Mouse (Mus musculus) common myeloid progenitor, adult 5-6 weeks (primary cell): ENCODE results near the gene Zwilch. TPM values are rescaled to one million over a fixed set of nuclear protein-coding genes. Genes with fewer than 3 reads are reported as not detected.
"Not testable (repeated sequence)": the region's sequence is repeated elsewhere in the genome, so short reads cannot be mapped to it uniquely, and the experiment has no call there.

Source experiments
- ATAC-seq: replicated peaks from 2 replicates; pipeline ENCODE4 v1.8.0; 2016; ENCODE audit warnings: low read depth, mild to moderate bottlenecking, moderate TSS enrichment, inconsistent platforms; ENCODE audit not compliant: poor library complexity, severe bottlenecking
- total RNA-seq: library from RNA; stranded (forward); fragments of 200-1000, 187-1606 nt; gene quantifications from 2 replicates; pipeline ENCODE4 v1.2.3, GENCODE M21; 2017

The Zwilch gene
- 136 and 138 TPM in 2 replicates for total RNA-seq

DNA sequence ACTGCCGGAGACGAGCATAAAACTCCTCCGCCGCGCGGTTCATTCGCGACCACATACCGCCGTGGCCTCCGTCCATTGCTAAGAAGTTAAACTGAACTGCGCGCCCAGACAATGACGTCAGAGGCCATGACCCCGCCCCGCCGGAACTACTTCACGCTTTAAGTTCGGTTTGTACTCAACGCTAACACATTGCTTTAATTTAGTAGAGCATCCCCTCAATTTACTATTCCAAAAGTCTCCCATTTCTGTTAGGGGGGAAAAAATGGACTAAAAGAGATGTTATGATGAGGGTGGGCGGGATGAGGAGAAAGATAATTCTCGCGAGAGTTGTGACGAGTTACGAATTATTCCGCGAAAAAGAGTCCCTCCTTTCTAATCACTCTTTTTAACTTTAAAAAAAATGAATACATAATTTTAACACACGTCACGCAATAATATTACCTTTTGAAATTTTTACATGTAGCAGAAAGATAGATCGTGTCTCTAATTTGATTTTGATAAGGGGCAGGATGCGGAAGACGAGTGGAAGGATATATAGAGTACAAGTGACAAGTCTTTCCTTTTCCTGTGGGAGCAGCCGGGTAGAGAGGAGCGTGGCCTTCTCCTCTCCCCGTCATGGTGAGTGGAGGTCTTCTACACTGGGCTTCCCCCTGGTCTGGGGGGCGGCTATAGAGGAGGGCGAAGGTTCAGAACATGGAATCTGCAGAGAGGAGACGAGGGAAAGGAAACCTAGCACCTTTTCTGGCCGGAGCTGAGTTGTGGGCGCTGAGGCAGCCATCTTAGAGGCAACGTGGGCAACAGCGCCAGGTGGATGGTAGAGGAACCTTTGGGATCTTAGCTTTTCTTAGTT lies at the start of gene Zwilch, which contains the start of gene Rpl4:
Gene Zwilch (minus strand): TSS at position 289 of the 850 bp plus-strand sequence.
Gene Rpl4 (plus strand): TSS at position 560 of the 850 bp plus-strand sequence.
- peak; percentile 80 for ATAC-seq

DNA sequence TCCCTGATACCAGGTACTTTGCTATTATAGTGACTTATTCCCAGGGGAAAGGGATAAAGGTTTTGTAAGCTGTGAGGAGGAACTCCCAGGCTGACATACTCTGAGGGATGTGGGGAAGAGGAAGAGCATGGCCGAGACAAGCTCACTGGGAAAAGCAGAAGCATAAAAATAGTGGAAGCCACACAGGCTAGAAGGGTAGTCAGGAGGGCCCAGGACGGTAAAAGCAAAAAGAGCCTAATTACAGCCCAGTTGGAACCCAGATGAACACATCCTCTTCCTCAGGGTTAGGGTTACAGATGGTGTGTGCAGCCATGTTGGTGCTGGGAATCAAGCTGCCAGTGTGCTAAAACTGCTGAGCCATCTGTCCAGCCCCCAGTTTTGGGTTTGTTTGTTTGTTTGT lies 49.2 kb upstream of the Zwilch start:
- peak; percentile 71 for ATAC-seq

DNA sequence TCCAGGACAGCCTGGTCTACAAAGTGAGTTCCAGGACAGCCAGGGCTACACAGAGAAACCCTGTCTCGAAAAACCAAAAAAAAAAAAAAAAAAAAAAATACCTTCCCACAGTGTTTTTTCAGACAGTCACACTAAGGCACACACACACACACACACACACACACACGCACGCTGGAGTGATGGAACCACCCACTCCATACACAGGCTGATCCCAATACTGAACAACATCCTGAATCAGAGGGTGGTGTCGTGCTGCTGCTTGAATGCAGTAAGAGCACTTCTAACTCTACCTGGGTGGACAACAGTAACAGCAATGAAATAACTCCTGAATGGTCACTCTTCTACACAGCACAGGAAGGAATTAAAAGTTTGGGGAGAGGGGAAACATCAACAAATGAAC lies 48.6 kb upstream of the Zwilch start:
- no peak for ATAC-seq

DNA sequence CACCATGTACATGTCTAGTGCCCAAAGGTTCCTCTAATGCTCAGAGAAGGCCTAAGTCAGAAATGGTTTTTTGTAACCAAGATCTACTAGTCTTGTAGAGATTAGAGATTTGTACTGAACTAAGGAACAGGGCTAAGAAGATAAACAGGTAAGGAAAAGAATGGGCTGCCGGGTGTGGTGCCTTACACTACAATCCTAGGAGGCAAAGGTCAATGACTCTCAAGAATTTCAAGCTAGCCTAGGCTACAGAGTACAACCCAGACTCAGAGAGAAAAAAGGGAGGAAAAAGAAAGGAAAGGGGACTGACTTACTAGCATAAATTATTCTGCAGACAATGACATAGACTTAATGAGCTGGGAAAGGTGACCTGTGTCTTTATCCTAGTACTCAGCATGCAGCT lies 47.7 kb upstream of the Zwilch start:
- ATAC-seq = no peak

DNA sequence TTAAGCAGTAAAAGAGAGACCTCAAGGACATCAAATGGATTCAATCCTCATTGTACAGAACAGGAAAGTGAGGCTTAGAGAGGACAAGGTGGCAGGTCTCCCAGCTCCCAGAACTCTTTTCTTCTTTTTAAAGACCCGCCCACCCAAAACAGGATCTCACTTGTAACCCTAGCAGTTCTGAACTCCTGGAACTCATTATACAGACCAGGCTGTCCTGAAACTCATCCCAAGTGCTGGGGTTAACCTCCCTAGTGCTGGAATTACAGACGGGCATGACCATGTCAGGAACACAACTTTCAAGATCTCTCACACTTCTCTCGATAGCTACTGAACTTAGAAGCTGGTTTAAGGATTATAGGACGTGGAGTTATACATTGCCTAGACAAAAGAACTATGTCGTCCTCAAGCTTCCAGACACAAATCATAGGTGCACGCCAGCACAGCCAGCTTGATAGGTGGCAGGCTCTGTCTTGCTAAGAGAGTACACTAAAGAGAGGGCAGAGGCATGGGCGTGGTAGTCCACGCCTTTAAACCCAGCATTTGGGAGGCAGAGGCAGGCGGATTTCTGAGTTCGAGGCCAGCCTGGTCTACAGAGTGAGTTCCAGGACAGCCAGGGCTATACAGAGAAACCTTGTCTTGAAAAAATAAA lies 47.0 kb upstream of the Zwilch start:
- no peak for ATAC-seq

DNA sequence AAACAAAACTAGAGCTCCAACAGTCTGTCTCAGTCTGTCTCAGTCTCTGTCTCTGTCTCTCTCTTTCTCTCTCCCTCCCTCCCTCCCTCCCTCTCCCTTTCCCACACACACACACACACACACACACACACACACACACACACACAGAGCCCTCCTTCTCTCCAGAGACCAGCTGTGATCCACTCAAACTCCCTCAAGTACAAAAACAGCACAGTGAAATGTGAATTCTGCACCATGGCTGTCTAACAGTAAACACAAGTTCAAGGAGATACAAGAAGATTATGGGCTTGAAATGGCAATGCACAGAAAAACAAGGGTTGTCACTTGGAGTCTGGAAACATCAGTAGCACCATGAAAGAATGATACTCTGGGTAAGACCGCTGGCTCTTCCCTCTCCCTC lies 46.4 kb upstream of the Zwilch start:
- ATAC-seq = no peak

DNA sequence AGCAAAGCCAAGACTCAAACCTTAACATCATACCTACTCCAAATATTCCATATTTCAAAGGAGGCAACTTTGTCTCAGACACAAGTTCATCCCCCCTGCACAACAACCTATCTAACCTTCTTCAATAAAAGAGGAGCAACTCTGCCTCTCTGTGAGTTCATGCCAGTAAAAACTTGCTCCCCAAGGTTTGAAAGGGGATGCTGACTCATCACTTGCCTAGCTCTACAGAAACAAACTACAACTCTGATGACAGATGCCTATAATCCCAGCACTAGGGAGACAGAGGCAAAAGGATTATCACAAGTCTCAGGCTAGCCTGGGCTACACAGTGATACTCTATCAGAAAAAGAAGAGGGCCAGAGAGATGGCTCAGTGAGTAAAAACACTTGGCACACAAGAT lies 45.0 kb upstream of the Zwilch start:
- no peak for ATAC-seq

DNA sequence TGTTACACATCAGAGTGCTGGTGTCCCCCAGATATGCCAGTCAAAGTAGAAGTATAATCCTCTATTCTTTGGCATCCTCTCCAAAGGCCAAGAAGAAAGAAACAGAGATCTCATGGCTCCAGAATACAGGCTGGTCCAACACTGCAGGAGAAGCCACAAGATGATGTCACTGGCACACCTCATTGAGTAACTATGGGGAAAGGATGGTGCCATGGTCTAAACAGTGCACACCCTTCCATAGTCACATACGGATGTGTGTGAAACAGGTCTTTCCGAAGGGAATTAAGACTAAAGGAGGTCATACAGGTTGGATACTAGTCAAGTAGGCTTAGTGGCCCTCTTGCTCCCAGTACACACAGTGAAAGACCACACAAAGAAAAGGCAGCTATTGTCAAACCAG lies 43.7 kb upstream of the Zwilch start:
- no peak for ATAC-seq

DNA sequence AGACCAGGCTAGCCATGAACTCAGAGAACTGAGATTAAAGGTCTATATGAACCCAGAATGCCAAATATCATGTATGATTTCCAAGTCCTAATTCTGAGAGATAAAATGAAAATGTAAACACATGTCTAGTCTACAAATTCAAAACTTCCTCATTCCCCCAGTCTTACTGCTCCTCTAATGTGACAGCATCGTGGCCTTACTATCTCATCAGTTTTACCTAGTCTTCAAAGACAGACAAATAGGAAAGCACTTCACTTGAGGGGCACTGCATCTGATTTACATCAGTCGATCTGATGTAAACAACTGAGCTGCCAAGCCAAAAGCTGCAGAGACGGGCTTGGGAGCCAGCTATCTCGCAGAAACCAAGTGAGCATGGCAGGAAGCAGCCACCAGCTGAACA lies 43.2 kb upstream of the Zwilch start:
- ATAC-seq = no peak

DNA sequence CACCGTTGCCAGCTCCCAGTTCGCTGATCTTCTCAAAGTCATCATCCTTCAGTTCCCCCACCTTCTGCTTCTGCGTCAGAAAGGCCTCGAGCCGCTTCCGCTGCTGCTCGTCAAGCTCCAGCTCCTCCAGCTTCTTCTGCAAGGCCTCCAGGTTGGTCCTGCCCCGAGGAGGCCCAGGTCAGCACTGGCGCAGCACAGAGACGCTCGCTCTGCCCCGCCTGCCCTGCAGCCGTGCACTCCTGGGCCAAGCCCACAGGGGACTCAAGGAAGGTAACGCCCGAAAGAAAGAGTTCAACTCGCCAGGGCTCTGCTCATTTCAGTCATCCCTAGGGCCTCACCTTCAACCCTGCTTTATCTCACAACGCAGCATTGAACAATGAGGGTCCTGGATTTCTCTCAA lies 41.5 kb upstream of the Zwilch start:
- ATAC-seq = no peak

DNA sequence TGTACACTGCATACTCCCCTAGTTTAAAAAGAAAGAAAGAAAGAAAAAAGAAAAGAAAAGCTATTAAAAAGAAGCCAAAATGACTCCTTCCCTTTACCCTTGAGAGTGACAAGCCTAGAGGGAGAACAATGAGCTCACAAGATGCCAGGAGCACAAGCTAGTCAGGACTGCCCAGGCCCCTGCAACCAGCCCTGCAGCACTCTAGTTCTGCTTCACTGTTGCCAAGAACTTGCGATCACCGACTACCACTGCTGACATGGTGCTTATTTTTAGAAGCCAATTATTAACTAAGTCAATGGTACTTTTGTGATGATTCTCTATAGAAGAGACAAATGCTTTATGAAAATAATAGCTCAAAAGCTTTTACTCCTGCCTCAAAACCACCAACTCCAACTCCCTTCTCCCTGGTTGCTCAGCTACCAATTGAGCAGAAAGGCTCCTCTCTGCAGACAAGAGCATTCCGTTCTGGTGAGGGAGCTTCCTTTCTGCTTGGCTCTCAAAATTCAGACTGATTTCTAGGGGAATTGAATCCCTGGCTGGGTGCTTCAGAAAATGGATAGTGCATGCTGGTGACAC lies 34.7 kb upstream of the Zwilch start:
- no peak for ATAC-seq

DNA sequence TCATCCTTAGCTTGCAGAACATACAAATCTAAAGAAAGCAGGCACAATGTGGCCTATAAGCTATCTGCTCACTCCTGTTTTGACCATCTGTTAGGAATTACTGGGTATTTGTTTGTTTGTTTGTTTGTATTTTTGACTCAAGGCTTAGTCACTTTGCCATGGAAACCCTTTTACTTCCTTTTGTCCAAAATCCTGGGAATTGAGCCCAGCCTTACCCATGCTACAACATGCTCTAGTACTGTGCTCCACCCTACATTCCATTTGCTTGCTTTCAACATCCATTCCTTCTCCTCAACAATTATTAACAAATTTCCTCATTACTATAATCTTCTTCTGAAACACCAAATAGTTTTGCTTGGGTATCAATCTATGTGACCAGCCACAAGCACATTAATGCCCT lies 30.0 kb upstream of the Zwilch start:
- ATAC-seq = no peak

DNA sequence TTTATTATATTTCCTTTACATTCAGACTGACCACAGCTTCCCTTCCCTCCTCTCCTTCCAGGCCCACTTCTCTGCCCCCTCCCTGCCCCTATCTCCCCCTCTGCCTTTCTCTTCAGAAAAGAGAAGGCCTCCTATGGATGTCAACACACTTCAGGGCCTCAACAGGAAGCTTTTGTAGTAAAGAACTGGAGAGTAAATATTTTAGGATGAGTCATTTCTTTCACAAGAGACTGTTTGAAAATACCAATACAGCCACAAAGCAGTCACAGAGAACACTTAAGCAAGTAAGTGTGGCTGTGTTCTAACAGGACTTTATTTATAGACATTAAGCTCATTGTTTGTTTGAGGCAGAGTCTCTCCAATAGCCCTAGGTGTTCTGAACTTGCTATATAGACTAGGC lies 29.4 kb upstream of the Zwilch start:
- ATAC-seq = peak; percentile 32; the same call in 1 of the 2 replicates

DNA sequence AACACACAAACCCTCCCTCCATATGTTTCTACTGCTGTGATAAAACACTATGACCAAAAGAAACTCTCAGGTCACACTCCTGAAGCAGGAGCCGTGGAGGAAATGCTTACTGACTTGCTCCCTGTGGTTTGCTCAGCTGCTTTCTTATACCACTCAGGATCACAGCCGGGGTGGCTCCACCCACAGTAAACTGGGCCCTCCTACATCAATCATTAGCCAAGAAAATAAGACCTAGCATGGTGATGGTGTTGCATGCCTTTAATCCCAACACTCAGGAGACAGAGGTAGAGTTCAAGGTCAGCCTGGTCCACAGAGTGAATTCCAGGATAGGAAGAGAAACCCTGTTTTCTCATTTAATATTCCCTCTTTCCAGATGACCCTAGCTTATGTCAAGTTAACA lies 27.0 kb upstream of the Zwilch start:
- no peak for ATAC-seq

DNA sequence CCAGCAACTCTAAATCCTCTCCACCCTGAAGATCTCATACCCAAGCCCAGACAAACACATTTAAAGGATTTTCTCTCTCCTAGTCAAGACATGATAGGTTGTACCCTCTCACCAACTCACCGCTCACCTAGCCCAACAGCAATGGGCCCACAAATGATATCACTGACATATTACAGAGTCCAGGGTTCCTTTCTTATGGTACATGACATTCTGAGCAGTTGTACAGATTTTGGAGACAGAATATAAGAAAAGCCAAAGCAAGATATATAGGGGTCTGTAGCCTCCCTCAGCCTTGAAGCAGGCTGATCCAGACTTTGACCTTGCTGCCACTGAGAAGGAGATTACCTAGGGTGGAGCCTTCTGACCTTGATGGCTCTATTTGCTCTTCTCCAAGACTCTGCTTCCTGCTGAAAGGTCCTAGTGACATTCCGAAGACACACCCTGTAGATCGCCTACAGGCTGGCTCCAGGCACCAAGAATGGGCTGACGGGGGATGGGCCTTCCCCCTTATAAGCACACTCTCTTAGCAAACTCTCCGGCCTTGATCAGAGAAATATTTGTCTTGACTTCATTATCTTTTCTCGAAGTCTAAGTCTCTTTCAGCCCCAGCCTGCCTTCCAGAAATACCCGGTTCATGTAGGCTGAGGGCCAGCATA lies 26.0 kb upstream of the Zwilch start:
- not testable (repeated sequence) for ATAC-seq

DNA sequence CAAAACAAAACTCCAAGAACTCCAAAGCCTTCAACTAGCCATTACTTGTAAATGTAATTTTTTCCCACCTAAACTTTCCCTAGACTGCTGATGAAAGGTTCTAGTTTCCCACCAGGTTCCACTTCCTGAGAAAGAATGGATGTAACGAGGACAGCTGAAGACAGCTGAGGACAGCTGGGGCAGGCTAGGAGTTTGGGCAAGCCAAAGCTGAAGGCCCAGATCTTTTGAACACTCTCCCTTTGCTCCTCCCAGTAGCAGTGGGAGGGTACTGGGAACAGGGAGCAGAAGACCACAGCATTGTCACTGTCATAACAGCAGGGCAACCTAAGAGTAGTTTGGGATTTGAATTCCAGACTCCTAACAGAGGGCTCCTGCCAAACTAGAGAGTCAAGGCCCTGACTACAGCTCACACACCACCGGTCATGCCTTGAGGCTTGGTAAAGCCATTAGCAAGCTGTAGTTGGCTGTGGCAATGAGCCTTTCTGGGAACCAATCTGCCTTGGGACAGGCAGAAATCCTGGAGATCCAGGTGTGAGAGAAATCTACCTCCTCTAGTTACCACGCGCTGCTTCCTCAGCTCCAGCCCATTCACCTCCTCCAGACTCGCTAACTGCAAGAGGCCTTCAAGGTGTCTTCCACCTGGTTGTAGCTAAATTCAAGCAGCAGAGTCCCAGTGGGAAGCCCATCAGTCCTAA lies 25.3 kb upstream of the Zwilch start:
- ATAC-seq = no peak

DNA sequence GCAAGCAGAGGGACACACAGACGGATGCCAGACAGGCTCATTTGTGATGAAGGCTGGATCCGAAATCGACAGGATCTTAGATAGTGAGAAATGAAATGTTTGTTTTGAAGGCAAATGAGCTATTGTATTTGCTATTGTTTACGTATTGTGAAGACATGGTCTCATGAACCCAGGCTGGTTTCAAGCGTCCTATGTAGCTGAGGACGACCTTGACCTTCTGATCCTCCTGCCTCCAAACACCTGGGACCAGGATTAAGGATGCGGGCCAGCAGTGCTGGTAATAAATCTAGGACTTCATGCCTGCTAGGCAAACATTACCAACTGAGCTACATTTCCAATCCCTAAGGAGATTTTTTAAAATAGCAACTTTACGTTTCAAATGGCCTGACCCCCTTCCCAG lies 24.6 kb upstream of the Zwilch start:
- no peak for ATAC-seq

DNA sequence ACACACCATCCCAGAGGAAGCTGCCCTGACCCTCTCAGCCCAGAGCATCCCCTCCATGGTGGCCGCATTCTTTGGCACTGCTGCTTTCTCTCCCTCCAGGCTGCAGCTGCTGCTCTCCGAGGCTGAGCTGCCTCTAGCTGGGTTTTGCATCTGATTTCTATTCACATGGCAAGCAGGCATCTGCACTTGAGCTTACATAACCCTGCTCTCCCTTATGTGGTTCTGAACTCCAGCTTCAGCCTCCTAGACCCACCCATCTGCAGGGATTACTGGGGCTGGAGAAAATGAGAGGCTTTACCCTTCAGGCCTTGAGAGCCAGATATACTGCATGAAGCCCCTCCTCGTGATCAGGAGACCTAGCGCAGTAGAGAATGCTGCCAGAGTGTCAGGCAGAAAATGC lies 22.6 kb upstream of the Zwilch start:
- no peak for ATAC-seq

DNA sequence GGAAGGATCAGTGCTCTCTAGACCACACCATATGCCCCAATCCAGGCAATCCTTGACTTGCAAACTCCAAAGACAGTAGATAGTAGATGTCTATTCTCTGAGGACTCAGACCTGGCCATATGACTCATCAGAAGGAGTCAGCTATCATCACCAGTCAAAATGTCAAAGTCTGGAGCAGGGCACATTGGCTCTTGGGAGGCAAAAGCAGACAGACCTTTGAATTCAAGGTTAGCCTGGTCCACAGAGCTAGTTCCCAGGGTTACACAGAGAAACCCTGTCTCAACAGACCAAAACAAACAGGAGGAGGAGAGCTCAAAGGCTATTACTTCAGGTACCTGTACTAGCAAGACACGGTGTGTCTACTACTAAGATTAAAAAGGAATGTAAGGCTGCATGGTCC lies 21.0 kb upstream of the Zwilch start:
- ATAC-seq = no peak

DNA sequence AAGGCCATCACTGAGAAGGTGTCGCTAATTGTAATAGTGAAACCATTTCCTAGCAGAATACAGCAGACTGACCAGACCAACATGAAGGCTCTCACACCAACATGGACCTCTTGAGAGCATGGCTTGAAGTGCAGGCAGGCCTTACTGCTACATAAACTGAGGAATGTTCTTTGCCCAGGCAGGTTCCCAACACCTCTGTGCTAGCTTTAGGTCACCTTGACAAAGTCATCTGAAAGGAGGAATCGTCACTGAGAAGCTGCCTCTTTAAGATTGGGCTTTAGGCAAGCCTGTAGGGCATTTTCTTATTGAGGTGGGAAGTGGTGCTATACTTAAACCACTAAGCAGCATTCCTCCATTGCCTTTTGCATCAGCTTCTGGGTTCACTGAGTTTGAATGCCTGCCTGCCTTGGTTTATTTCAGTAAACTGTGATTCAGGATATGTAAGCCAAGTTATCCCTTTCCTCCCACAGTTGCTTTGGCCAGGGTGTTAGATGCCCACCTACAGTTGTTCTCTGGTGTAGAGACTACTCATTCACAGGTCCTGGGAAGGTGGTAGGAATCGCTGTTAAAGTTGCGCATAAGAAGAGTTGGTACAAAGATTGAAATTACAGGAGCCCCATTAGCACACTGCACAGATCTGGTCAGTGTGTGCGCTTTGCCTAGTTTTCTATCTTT lies 11.4 kb upstream of the Zwilch start:
- no peak for ATAC-seq
